Mouse (Mus musculus): Measurements from ENCODE around the gene Ctdspl2. TPM values are rescaled to one million over a fixed set of nuclear protein-coding genes. Genes with fewer than 3 reads are reported as not detected.

Gene Ctdspl2
- polyA plus RNA-seq, 1 experiment from 2014 or later: 15.2 TPM

- Histone ChIP-seq H3K4me3 (ENCODE audit: inconsistent target) (peak within 1 kb of the TSS; percentile 66), H3K27ac (peak within 1 kb of the TSS; percentile 87), H3K79me2 (ENCODE audit: inconsistent target) (peaks cover 41% of the 10 kb centered on the region), H3K36me3 (ENCODE audit: inconsistent target) (no peaks in the 10 kb centered on the region)
- under 1% methylated on average over 50 of the region's 67 CpGs for WGBS (ENCODE audit: missing documents)
Measured at GRCm38 (mm10) chr2:122027862-122028755, 72.3 kb downstream of the Ctdspl2 start, which contains the start of gene Eif3j1. Eif3j1 (plus strand) TSS chr2:122028546.

- peaks cover 50% of the 10 kb centered on the region for H3K79me2 ChIP-seq (ENCODE audit: inconsistent target)
- peak overlapping the region; percentile 24; the same call in 1 of the 2 replicates for H3K27ac ChIP-seq
- peak overlapping the region; percentile 56 for H3K4me3 ChIP-seq (ENCODE audit: inconsistent target)
- under 1% methylated on average over 67 of the region's 71 CpGs for WGBS (ENCODE audit: missing documents)
- H3K36me3 ChIP-seq (ENCODE audit: inconsistent target): no peaks in the 10 kb centered on the region
Measured at GRCm38 (mm10) chr2:122028756-122029700, 73.2 kb downstream of the Ctdspl2 start.

- Histone ChIP-seq H3K36me3 (ENCODE audit: inconsistent target) (peaks cover 7% of the 10 kb centered on the region; the same call in 1 of the 2 replicates), H3K27ac (no peak overlapping the region), H3K4me3 (ENCODE audit: inconsistent target) (no peak overlapping the region), H3K79me2 (ENCODE audit: inconsistent target) (peaks cover 80% of the 10 kb centered on the region)
- 56% methylated on average over 2 of the region's 6 CpGs for WGBS (ENCODE audit: missing documents)
Measured at GRCm38 (mm10) chr2:122031970-122032369, 76.2 kb downstream of the Ctdspl2 start.

- peaks cover 100% of the 10 kb centered on the region for H3K79me2 ChIP-seq (ENCODE audit: inconsistent target)
- WGBS (ENCODE audit: missing documents): 97% methylated on average over 3 of the region's 3 CpGs
- H3K36me3 ChIP-seq (ENCODE audit: inconsistent target): peaks cover 9% of the 10 kb centered on the region; the same call in 1 of the 2 replicates
- H3K27ac ChIP-seq: no peak overlapping the region
- no peak overlapping the region for H3K4me3 ChIP-seq (ENCODE audit: inconsistent target)
Measured at GRCm38 (mm10) chr2:122036064-122036463, 80.3 kb downstream of the Ctdspl2 start.

- Histone ChIP-seq H3K4me3 (ENCODE audit: inconsistent target) (no peak overlapping the region), H3K79me2 (ENCODE audit: inconsistent target) (peaks cover 40% of the 10 kb centered on the region), H3K27ac (no peak overlapping the region), H3K36me3 (ENCODE audit: inconsistent target) (peaks cover 28% of the 10 kb centered on the region)
Measured at GRCm38 (mm10) chr2:122043926-122044325, 88.1 kb downstream of the Ctdspl2 start.

- peaks cover 61% of the 10 kb centered on the region for H3K36me3 ChIP-seq (ENCODE audit: inconsistent target)
- no peak overlapping the region for H3K4me3 ChIP-seq (ENCODE audit: inconsistent target)
- no peaks in the 10 kb centered on the region; the same call in 1 of the 2 replicates for H3K79me2 ChIP-seq (ENCODE audit: inconsistent target)
- WGBS (ENCODE audit: missing documents): 95% methylated on average over 11 of the region's 11 CpGs
- H3K27ac ChIP-seq: no peak overlapping the region
Measured at GRCm38 (mm10) chr2:122059365-122060115, 103.7 kb downstream of the Ctdspl2 start.

Other genes with a start within 250 kb of the Ctdspl2 start
- not detected in 3 replicates for gene Frmd5, start 148.9 kb upstream of the Ctdspl2 start, polyA plus RNA-seq (2018)
- 0.06 TPM in 2 of 3 replicates, not detected in the other for gene Casc4, start 89.0 kb upstream of the Ctdspl2 start, polyA plus RNA-seq (2018)
- not detected in 3 replicates for gene Mageb3, start 91 bp downstream of the Ctdspl2 start, polyA plus RNA-seq (2018)
- gene Eif3j1, start 72.5 kb downstream of the Ctdspl2 start, polyA plus RNA-seq (2018): 11.3 to 29.7 TPM (median 23.0 TPM) in 3 replicates
- gene Spg11, start 162.4 kb downstream of the Ctdspl2 start, polyA plus RNA-seq (2018): 19.6 to 24.9 TPM (median 23.6 TPM) in 3 replicates
- 8,759 to 13,911 TPM (median 12,544 TPM) in 3 replicates for gene B2m, start 191.7 kb downstream of the Ctdspl2 start, polyA plus RNA-seq (2018)
- 0.07 to 0.12 TPM in 2 of 3 replicates, not detected in the other for gene Trim69, start 204.7 kb downstream of the Ctdspl2 start, polyA plus RNA-seq (2018)
- gene Patl2, start 230.2 kb downstream of the Ctdspl2 start, polyA plus RNA-seq (2018): 0.40 to 0.81 TPM in 2 of 3 replicates, not detected in the other
- gene Terb2, start 230.3 kb downstream of the Ctdspl2 start, polyA plus RNA-seq (2018): not detected in 3 replicates

Data from macrophage (primary cell).